Mouse (Mus musculus): ENCODE measurements around the gene Pcolce2.

Gene Pcolce2

GRCm38 (mm10) chr9:95654356-95654755 is 17.0 kb downstream of the Pcolce2 start:
- DNase-seq (ENCODE audit: low read depth, low spot score): no peak

- DNase-seq (ENCODE audit: low read depth, low spot score): no peak
These were observed 20.5 kb downstream of the Pcolce2 start for GRCm38 (mm10) chr9:95657941-95658340.

- no peak for DNase-seq (ENCODE audit: low read depth, low spot score)
These were observed 27.0 kb downstream of the Pcolce2 start for GRCm38 (mm10) chr9:95664290-95664989.

- no peak for DNase-seq (ENCODE audit: low read depth, low spot score)
These were observed 28.4 kb downstream of the Pcolce2 start for GRCm38 (mm10) chr9:95665835-95666234.

GRCm38 (mm10) chr9:95667836-95668235 is 30.4 kb downstream of the Pcolce2 start:
- DNase-seq (ENCODE audit: low read depth, low spot score): no peak

- DNase-seq (ENCODE audit: low read depth, low spot score): no peak
These were observed 30.9 kb downstream of the Pcolce2 start for GRCm38 (mm10) chr9:95668306-95668705.

GRCm38 (mm10) chr9:95672331-95672730 is 34.9 kb downstream of the Pcolce2 start:
- no peak for DNase-seq (ENCODE audit: low read depth, low spot score)

GRCm38 (mm10) chr9:95672760-95673159 is 35.4 kb downstream of the Pcolce2 start:
- peak; percentile 33 for DNase-seq (ENCODE audit: low read depth, low spot score)

GRCm38 (mm10) chr9:95675064-95675699 is 37.8 kb downstream of the Pcolce2 start:
- no peak for DNase-seq (ENCODE audit: low read depth, low spot score)

- no peak for DNase-seq (ENCODE audit: low read depth, low spot score)
These were observed 38.6 kb downstream of the Pcolce2 start for GRCm38 (mm10) chr9:95676021-95676420.

GRCm38 (mm10) chr9:95679966-95680365 is 42.6 kb downstream of the Pcolce2 start:
- DNase-seq (ENCODE audit: low read depth, low spot score): no peak

GRCm38 (mm10) chr9:95680691-95681090 is 43.3 kb downstream of the Pcolce2 start:
- no peak for DNase-seq (ENCODE audit: low read depth, low spot score)

GRCm38 (mm10) chr9:95685660-95686440 is 48.4 kb downstream of the Pcolce2 start:
- no peak for DNase-seq (ENCODE audit: low read depth, low spot score)

- DNase-seq (ENCODE audit: low read depth, low spot score): no peak
These were observed 50.7 kb downstream of the Pcolce2 start for GRCm38 (mm10) chr9:95688064-95688463.

- DNase-seq (ENCODE audit: low read depth, low spot score): no peak
These were observed 55.4 kb downstream of the Pcolce2 start for GRCm38 (mm10) chr9:95692823-95693222.

GRCm38 (mm10) chr9:95693528-95694100 is 56.2 kb downstream of the Pcolce2 start:
- DNase-seq (ENCODE audit: low read depth, low spot score): no peak

- DNase-seq (ENCODE audit: low read depth, low spot score): no peak
These were observed 57.1 kb downstream of the Pcolce2 start for GRCm38 (mm10) chr9:95694526-95694925.

- DNase-seq (ENCODE audit: low read depth, low spot score): no peak
These were observed 57.6 kb downstream of the Pcolce2 start for GRCm38 (mm10) chr9:95695023-95695422.

GRCm38 (mm10) chr9:95696581-95696980 is 59.2 kb downstream of the Pcolce2 start:
- DNase-seq (ENCODE audit: low read depth, low spot score): no peak

GRCm38 (mm10) chr9:95697808-95698207 is 60.4 kb downstream of the Pcolce2 start:
- DNase-seq (ENCODE audit: low read depth, low spot score): no peak

- no peak for DNase-seq (ENCODE audit: low read depth, low spot score)
These were observed 61.9 kb downstream of the Pcolce2 start for GRCm38 (mm10) chr9:95699273-95699672.

GRCm38 (mm10) chr9:95704078-95704477 is 66.7 kb downstream of the Pcolce2 start:
- no peak for DNase-seq (ENCODE audit: low read depth, low spot score)
